Mouse (Mus musculus) right cerebral cortex, postnatal 10 days (tissue): ENCODE results near the gene Chd5.

ENCODE experiments used
- DNase-seq, 2 experiments: peaks; one replicate each; pipeline ENCODE4 v3.0.0; 2021; ENCODE audit warnings: low spot score in 2 of 2

Chd5 gene

GRCm38 (mm10) chr4:152434836-152435235 is 96.4 kb downstream of the Chd5 start:
- peak; percentile 94 to 97 for DNase-seq

GRCm38 (mm10) chr4:152435255-152435654 is 96.8 kb downstream of the Chd5 start:
- DNase-seq: peak; percentile 80 to 87
